ENCODE assay signal across 9 mouse cellular contexts in genomic region chr9:90227171-90227570, GRCm38 (mm10). TPM values are rescaled to one million over a fixed set of nuclear protein-coding genes. Genes with fewer than 3 reads are reported as not detected.
A peak's percentile ranks its signal among the peaks of the same experiment; 100 is the strongest.
DNase-seq lines count a peak whose midpoint lies in the region; ATAC-seq and TF ChIP-seq lines count a peak whose summit lies in the region.
"Had no signal": no experiment of that assay in that cellular context is flagged by ENCODE, and none has a peak within 500 bp of the region (broad histone marks: within the 10 kb centered on the region; RNA-seq: fewer than 3 reads in every experiment).

No protein-coding gene starts in this region.

- H3K4me1 ChIP-seq in hindbrain, postnatal 0 days (ENCODE audit: insufficient read depth, low read length): no peaks in the 10 kb centered on the region
- H3K4me1 ChIP-seq in hindbrain, embryonic 16.5 days (ENCODE audit: control insufficient read depth, insufficient read depth, low read depth, low read length): no peaks in the 10 kb centered on the region
- peaks cover 5 to 29% of the 10 kb centered on the region in 2 experiments; a peak in 3 of 4 replicates for H3K4me1 ChIP-seq in CH12.LX (ENCODE audit: control insufficient read depth in 1 of 2, insufficient read depth in 2 of 2)
- H3K4me1 ChIP-seq: limb, embryonic 13.5 days had no signal

- H3K36me3 ChIP-seq in hindbrain, postnatal 0 days (ENCODE audit: insufficient read depth, low read length): peaks cover 13% of the 10 kb centered on the region
- peaks cover 6% of the 10 kb centered on the region for H3K36me3 ChIP-seq in hindbrain, embryonic 16.5 days (ENCODE audit: control insufficient read depth, insufficient read depth, low read length)
- H3K36me3 ChIP-seq in CH12.LX (replicated peaks in 1 of 2; ENCODE audit: control insufficient read depth in 1 of 2, insufficient read depth in 1 of 2, low read length in 1 of 2): peaks cover 0 to 7% of the 10 kb centered on the region in 2 experiments

- no peaks in the 10 kb centered on the region for H3K79me2 ChIP-seq in CH12.LX (replicated peaks; ENCODE audit: control insufficient read depth, extremely low read depth, insufficient read depth, poor library complexity, severe bottlenecking)

- H3K9me3 ChIP-seq in hindbrain, postnatal 0 days (ENCODE audit: low read length): no peaks in the 10 kb centered on the region
- H3K9me3 ChIP-seq in hindbrain, embryonic 16.5 days (ENCODE audit: control insufficient read depth, low read length): no peaks in the 10 kb centered on the region
- H3K9me3 ChIP-seq in CH12.LX (replicated peaks; ENCODE audit: low read length): no peaks in the 10 kb centered on the region
- H3K9me3 ChIP-seq: limb, embryonic 13.5 days had no signal

- no peaks in the 10 kb centered on the region for H3K27me3 ChIP-seq in hindbrain, postnatal 0 days (ENCODE audit: insufficient read depth, low read length)
- H3K27me3 ChIP-seq in hindbrain, embryonic 16.5 days (replicated peaks; ENCODE audit: control insufficient read depth, insufficient read depth, low read length): no peaks in the 10 kb centered on the region
- no peaks in the 10 kb centered on the region for H3K27me3 ChIP-seq in CH12.LX (replicated peaks)
- H3K27me3 ChIP-seq: limb, embryonic 13.5 days had no signal

- dilution Hi-C loops in CH12.LX (cut with MboI; ENCODE audit: extremely low pct_ligation_motif_present, extremely low pct_unique_long_range_greater_than_20kb, low sequenced_read_pairs): no loop called here

- H3K4me3 ChIP-seq in hindbrain, postnatal 0 days (ENCODE audit: low read length): no peak overlapping the region
- H3K4me3 ChIP-seq in hindbrain, embryonic 16.5 days (ENCODE audit: low read length): no peak overlapping the region
- no peak overlapping the region for H3K4me3 ChIP-seq in CH12.LX (replicated peaks in 1 of 3; ENCODE audit: low read depth in 2 of 3, low read length in 2 of 3, poor library complexity in 1 of 3)
- H3K4me3 ChIP-seq: limb, embryonic 13.5 days had no signal

- H3K9ac ChIP-seq in hindbrain, postnatal 0 days (replicated peaks; ENCODE audit: low read length): no peak overlapping the region
- H3K9ac ChIP-seq in hindbrain, embryonic 16.5 days (ENCODE audit: low read depth, low read length): no peak overlapping the region
- H3K9ac ChIP-seq in CH12.LX (ENCODE audit: insufficient read depth, low read depth): no peak overlapping the region
- H3K9ac ChIP-seq: limb, embryonic 13.5 days had no signal

- no peak for ATAC-seq in hindbrain, postnatal 0 days
- no peak for ATAC-seq in hindbrain, embryonic 16.5 days

- WGBS in hindbrain, postnatal 0 days: 82% methylated on average over 12 of the region's 12 CpGs
- 83% methylated on average over 12 of the region's 12 CpGs for WGBS in hindbrain, embryonic 16.5 days

- 0 out of 2 replicates have a peak, but pooled peaks have one; percentile 16 for TF ChIP-seq CTCF in hindbrain, postnatal 0 days (IDR thresholded peaks at IDR 0.05; ENCODE audit: low read depth)
- TF ChIP-seq CTCF in CH12.LX (conservative IDR thresholded peaks at IDR 0.05 in 1 of 2, IDR thresholded peaks at IDR 0.05 in 1 of 2; ENCODE audit: low read depth in 2 of 2, low read length in 2 of 2): peak in 1 of 2 experiments; percentile 54; a peak in 2 of 4 replicates

- DNase-seq in hindbrain, postnatal 0 days (ENCODE audit: low spot score): no peak
- DNase-seq in CH12.LX (ENCODE audit: extremely low read depth): no peak
- DNase-seq in brain, adult 2 months (ENCODE audit: low read depth, low spot score): peak; percentile 59
- peak; percentile 49 to 62 for DNase-seq in kidney, postnatal 25 days
- DNase-seq in thymus, postnatal 10 days (ENCODE audit: low spot score in 2 of 2): no peak
- DNase-seq in layer of hippocampus, postnatal 10 days (ENCODE audit: low spot score in 2 of 2): no peak
- DNase-seq: thymus, postnatal 14 days had no signal

- TF ChIP-seq RAD21 in CH12.LX (IDR thresholded peaks at IDR 0.05; ENCODE audit: low read depth, low read length): peak; percentile 28

- no peak overlapping the region for H3K27ac ChIP-seq in hindbrain, postnatal 0 days
- H3K27ac ChIP-seq in hindbrain, embryonic 16.5 days (ENCODE audit: low read depth, low read length): no peak overlapping the region
- H3K27ac ChIP-seq in CH12.LX (ENCODE audit: insufficient read depth, low read depth): no peak overlapping the region
- H3K27ac ChIP-seq: limb, embryonic 13.5 days had no signal

- TF ChIP-seq POLR2A in CH12.LX (IDR thresholded peaks at IDR 0.05; ENCODE audit: low read depth, low read length): no peak

- in situ Hi-C loops in CH12.LX (cut with MboI; ENCODE audit: low pct_ligation_motif_present, low pct_unique_long_range_greater_than_20kb, low sequenced_read_pairs): no loop called here

- H3K4me2 ChIP-seq in hindbrain, postnatal 0 days (ENCODE audit: low read depth, low read length): no peak overlapping the region
- no peak overlapping the region for H3K4me2 ChIP-seq in hindbrain, embryonic 16.5 days (ENCODE audit: low read length)
- no peak overlapping the region for H3K4me2 ChIP-seq in CH12.LX (ENCODE audit: insufficient read depth, low read depth, poor library complexity, severe bottlenecking)
- H3K4me2 ChIP-seq: limb, embryonic 13.5 days had no signal

- no peak for TF ChIP-seq EP300 in CH12.LX (IDR thresholded peaks at IDR 0.05; ENCODE audit: low read length)

TF ChIP-seq in CH12.LX, 34 proteins besides CTCF, POLR2A, EP300 and RAD21:
- TF ChIP-seq ZNF384 (IDR thresholded peaks at IDR 0.05; ENCODE audit: low read depth, low read length) (0 out of 2 replicates have a peak, but pooled peaks have one; percentile 24), UBTF (IDR thresholded peaks at IDR 0.05; ENCODE audit: low read depth, low read length) (no peak), SMC3 (IDR thresholded peaks at IDR 0.05; ENCODE audit: low read depth, low read length) (peak; percentile 14; the same call in 1 of the 2 replicates)

RNA-seq across cellular contexts. Expression of gene Tbc1d2b, which starts 43.4 kb away (rescaled TPM):
- 17.7 and 23.1 TPM in 2 replicates for total RNA-seq in hindbrain, postnatal 0 days (2014; rRNA removed)
- polyA plus RNA-seq in hindbrain, postnatal 0 days (2015; fragmentation: Nextera tagmentation; extraction: Ambion mirVana): 3.8 and 4.1 TPM in 2 replicates
- polyA plus RNA-seq in hindbrain, embryonic 16.5 days (2015; fragmentation: Nextera tagmentation; extraction: Ambion mirVana): 5.1 and 6.3 TPM in 2 replicates
- total RNA-seq in CH12.LX (2012; rRNA removed): 0.97 and 1.3 TPM in 2 replicates
- total RNA-seq in CH12.LX (2014; rRNA removed): 0.60 and 0.85 TPM in 2 replicates
- 0.76 and 0.80 TPM in 2 replicates for polyA plus RNA-seq in CH12.LX (2012; ENCODE audit: insufficient read length, low read depth)
- 10 to 100 TPM; 12.9 to 14.3 TPM for total RNA-seq in layer of hippocampus, postnatal 10 days (2021)

Comparison
In these comparisons a context has a peak if more than half of its experiments do, and no peak if none do; other contexts are left out.
1. DNase-seq: peak in brain, adult 2 months (single experiment) and kidney, postnatal 25 days (2 of 2); none in hindbrain, postnatal 0 days (single experiment), CH12.LX (single experiment), thymus, postnatal 10 days (0 of 2) and layer of hippocampus, postnatal 10 days (0 of 2).